Mouse (Mus musculus) MEL (cell line): Measurements from ENCODE around the gene Nhlrc3. TPM values are rescaled to one million over a fixed set of nuclear protein-coding genes. Genes with fewer than 3 reads are reported as not detected.
A peak's percentile ranks its signal among the peaks of the same experiment; 100 is the strongest.

Experiments
- DNase-seq: peaks from one replicate; pipeline ENCODE4 v3.0.0; 2011; ENCODE audit warnings: low read depth, low spot score
- H3K27ac ChIP-seq: 2 replicates; pipeline ENCODE4 v1.5.1; 2012; ENCODE audit warnings: low read depth, mild to moderate bottlenecking, control low read depth, low read length, moderate library complexity; ENCODE audit not compliant: control insufficient read depth
- H3K27me3 ChIP-seq, 2 experiments: fragments of 150-350 bp in 1 of 2; sonication (generic) in 1 of 2; 2 replicates each; pipeline ENCODE4 v1.6.1; 2012; ENCODE audit warnings: low read length in 2 of 2, mild to moderate bottlenecking in 2 of 2, improper control_type of control experiment in 1 of 2, moderate library complexity in 1 of 2; ENCODE audit not compliant: insufficient read depth in 2 of 2, control insufficient read depth in 1 of 2
- H3K36me3 ChIP-seq, 2 experiments: 2 replicates each; pipeline ENCODE4 v1.6.1; 2012 to 2014; ENCODE audit warnings: low read length in 2 of 2, improper control_type of control experiment in 1 of 2, inconsistent platforms in 1 of 2, mild to moderate bottlenecking in 1 of 2; ENCODE audit not compliant: insufficient read depth in 2 of 2, control insufficient read depth in 1 of 2
- H3K4me1 ChIP-seq, 2 experiments: fragments of 150-350 bp in 1 of 2; sonication (generic) in 1 of 2; 2 replicates each; pipeline ENCODE4 v1.6.1; 2012; ENCODE audit warnings: low read length in 2 of 2, improper control_type of control experiment in 1 of 2, mild to moderate bottlenecking in 1 of 2; ENCODE audit not compliant: insufficient read depth in 2 of 2, control insufficient read depth in 1 of 2
- H3K4me3 ChIP-seq, 2 experiments: fragments of 150-350 bp in 1 of 2; sonication (generic) in 1 of 2; 2 replicates each; pipeline ENCODE4 v1.5.1; 2012; ENCODE audit warnings: low read depth in 2 of 2, low read length in 2 of 2, mild to moderate bottlenecking in 2 of 2, moderate library complexity in 2 of 2, control low read depth in 1 of 2, improper control_type of control experiment in 1 of 2; ENCODE audit not compliant: control insufficient read depth in 1 of 2, insufficient read depth in 1 of 2
- H3K79me2 ChIP-seq: 2 replicates; pipeline ENCODE4 v1.6.1; 2012; ENCODE audit warnings: mild to moderate bottlenecking, low read length, moderate library complexity; ENCODE audit not compliant: control insufficient read depth, poor library complexity, insufficient read depth
- H3K9ac ChIP-seq: 2 replicates; pipeline ENCODE4 v1.6.1; 2012; ENCODE audit warnings: low read depth, mild to moderate bottlenecking, control low read depth, low read length, moderate library complexity; ENCODE audit not compliant: control insufficient read depth, poor library complexity, severe bottlenecking
- H3K9me3 ChIP-seq: fragments of 150-350 bp; sonication (generic); replicated peaks from 2 replicates; pipeline ENCODE4 v1.6.1; 2012; ENCODE audit warnings: mild to moderate bottlenecking, low read length, improper control_type of control experiment, moderate library complexity; ENCODE audit not compliant: insufficient read depth
- BHLHE40 ChIP-seq: IDR thresholded peaks from 2 replicates; pipeline ENCODE4 v1.6.1; 2012; ENCODE audit warnings: low read depth, mild to moderate bottlenecking, inconsistent platforms, low read length, improper control_type of control experiment, borderline replicate concordance
- CHD1 ChIP-seq: IDR thresholded peaks from 2 replicates; pipeline ENCODE4 v1.6.1; 2012; ENCODE audit warnings: low read depth, mild to moderate bottlenecking, inconsistent platforms, low read length, improper control_type of control experiment
- CHD2 ChIP-seq: IDR thresholded peaks from 2 replicates; pipeline ENCODE4 v1.6.1; 2011; ENCODE audit warnings: low read length, improper control_type of control experiment
- CTCF ChIP-seq, 3 experiments: IDR thresholded peaks in 2 of 3; conservative IDR thresholded peaks in 1 of 3; 2 replicates each; pipeline ENCODE4 v1.5.1; 2011 to 2012; ENCODE audit warnings: low read length in 3 of 3, low read depth in 2 of 3, mild to moderate bottlenecking in 2 of 3, improper control_type of control experiment in 1 of 3, inconsistent platforms in 1 of 3, mixed read lengths in 1 of 3, moderate library complexity in 1 of 3; ENCODE audit not compliant: control insufficient read depth in 1 of 3, insufficient read depth in 1 of 3, poor library complexity in 1 of 3, severe bottlenecking in 1 of 3
- E2F4 ChIP-seq: IDR thresholded peaks from 2 replicates; pipeline ENCODE4 v1.6.1; 2011; ENCODE audit warnings: low read depth, low read length, improper control_type of control experiment, borderline replicate concordance
- EP300 ChIP-seq, 2 experiments: IDR thresholded peaks; 2 replicates each; pipeline ENCODE4 v1.6.1; 2011; ENCODE audit warnings: improper control_type of control experiment in 2 of 2, low read length in 2 of 2, low read depth in 1 of 2, mild to moderate bottlenecking in 1 of 2
- ETS1 ChIP-seq: IDR thresholded peaks from 2 replicates; pipeline ENCODE4 v1.6.1; 2012; ENCODE audit warnings: low read depth, mild to moderate bottlenecking, inconsistent platforms, low read length, improper control_type of control experiment, moderate library complexity
- GABPA ChIP-seq: IDR thresholded peaks from 2 replicates; pipeline ENCODE4 v1.6.1; 2012; ENCODE audit warnings: low read depth, mild to moderate bottlenecking, inconsistent platforms, low read length, improper control_type of control experiment, moderate library complexity
- JUND ChIP-seq: IDR thresholded peaks from 2 replicates; pipeline ENCODE4 v1.6.1; 2011; ENCODE audit warnings: low read depth, mild to moderate bottlenecking, improper control_type of control experiment, low read length
- MAFK ChIP-seq: IDR thresholded peaks from 2 replicates; pipeline ENCODE4 v1.6.1; 2011; ENCODE audit warnings: low read depth, mild to moderate bottlenecking, low read length, improper control_type of control experiment, borderline replicate concordance
- MAZ ChIP-seq: IDR thresholded peaks from 2 replicates; pipeline ENCODE4 v1.6.1; 2012; ENCODE audit warnings: low read depth, mild to moderate bottlenecking, inconsistent platforms, low read length, improper control_type of control experiment
- MEF2A ChIP-seq: IDR thresholded peaks from 2 replicates; pipeline ENCODE4 v1.6.1; 2014; ENCODE audit warnings: low read depth, mild to moderate bottlenecking, inconsistent platforms, low read length, improper control_type of control experiment; ENCODE audit not compliant: poor library complexity, insufficient replicate concordance, severe bottlenecking; ENCODE audit errors: extremely low read depth
- MXI1 ChIP-seq: IDR thresholded peaks from 2 replicates; pipeline ENCODE4 v1.6.1; 2011; ENCODE audit warnings: mild to moderate bottlenecking, low read depth, low read length, improper control_type of control experiment
- MYB ChIP-seq: IDR thresholded peaks from 2 replicates; pipeline ENCODE4 v1.6.1; 2011; ENCODE audit warnings: mild to moderate bottlenecking, low read depth, low read length, improper control_type of control experiment
- NRF1 ChIP-seq: IDR thresholded peaks from 2 replicates; pipeline ENCODE4 v1.6.1; 2014; ENCODE audit warnings: low read depth, mild to moderate bottlenecking, inconsistent platforms, low read length, improper control_type of control experiment, moderate library complexity; ENCODE audit not compliant: poor library complexity, insufficient read depth, severe bottlenecking
- POLR2A ChIP-seq, 2 experiments: IDR thresholded peaks; 2 replicates each; pipeline ENCODE4 v1.6.1; 2011 to 2012; ENCODE audit warnings: low read length in 2 of 2, mild to moderate bottlenecking in 2 of 2, control low read depth in 1 of 2, improper control_type of control experiment in 1 of 2, low read depth in 1 of 2, moderate library complexity in 1 of 2; ENCODE audit not compliant: control insufficient read depth in 1 of 2, insufficient read depth in 1 of 2, poor library complexity in 1 of 2
- POLR2AphosphoS2 ChIP-seq: IDR thresholded peaks from 2 replicates; pipeline ENCODE4 v1.6.1; 2011; ENCODE audit warnings: low read length, improper control_type of control experiment
- POLR2AphosphoS5 ChIP-seq: IDR thresholded peaks from 2 replicates; pipeline ENCODE4 v1.6.1; 2012; ENCODE audit warnings: low read depth, borderline replicate concordance, mild to moderate bottlenecking, inconsistent platforms, low read length, moderate library complexity, mixed read lengths
- SIN3A ChIP-seq: IDR thresholded peaks from 2 replicates; pipeline ENCODE4 v1.6.1; 2012; ENCODE audit warnings: low read length, improper control_type of control experiment, inconsistent platforms
- SMC3 ChIP-seq: IDR thresholded peaks from 2 replicates; pipeline ENCODE4 v1.6.1; 2011; ENCODE audit warnings: low read depth, low read length, improper control_type of control experiment
- TAL1 ChIP-seq: IDR thresholded peaks from 2 replicates; pipeline ENCODE4 v1.6.1; 2012; ENCODE audit warnings: mild to moderate bottlenecking, inconsistent platforms, low read length, moderate library complexity, mixed read lengths
- TBP ChIP-seq: IDR thresholded peaks from 2 replicates; pipeline ENCODE4 v1.8.0; 2011; ENCODE audit warnings: low read depth, low read length, improper control_type of control experiment
- UBTF ChIP-seq: IDR thresholded peaks from 2 replicates; pipeline ENCODE4 v1.6.1; 2012; ENCODE audit warnings: low read depth, mild to moderate bottlenecking, inconsistent platforms, low read length, improper control_type of control experiment, moderate library complexity, borderline replicate concordance; ENCODE audit not compliant: insufficient read depth
- USF1 ChIP-seq: IDR thresholded peaks from 2 replicates; pipeline ENCODE4 v1.6.1; 2014; ENCODE audit warnings: low read depth, mild to moderate bottlenecking, inconsistent platforms, low read length, improper control_type of control experiment, moderate library complexity
- ZC3H11A ChIP-seq: IDR thresholded peaks from 2 replicates; pipeline ENCODE4 v1.6.1; 2012; ENCODE audit warnings: low read depth, mild to moderate bottlenecking, inconsistent platforms, low read length, improper control_type of control experiment
- ZKSCAN1 ChIP-seq: IDR thresholded peaks from 2 replicates; pipeline ENCODE4 v1.6.1; 2012; ENCODE audit warnings: low read depth, mild to moderate bottlenecking, inconsistent platforms, low read length, improper control_type of control experiment, moderate library complexity
- ZMIZ1 ChIP-seq: IDR thresholded peaks from 2 replicates; pipeline ENCODE4 v1.6.1; 2012; ENCODE audit warnings: low read depth, mild to moderate bottlenecking, inconsistent platforms, low read length, improper control_type of control experiment, moderate library complexity
- polyA plus RNA-seq, 2 experiments: library from polyadenylated mRNA; stranded (reverse) in 1 of 2; unstranded in 1 of 2; fragments of >175 nt in 1 of 2; fragments of >200 nt in 1 of 2; gene quantifications; 2 replicates each; pipeline versions ENCODE4 v1.2.1 to v1.2.4; 2012; ENCODE audit warnings: low replicate concordance in 2 of 2, low read depth in 1 of 2; ENCODE audit not compliant: insufficient read length in 2 of 2, insufficient read depth in 1 of 2, missing spikeins in 1 of 2
- total RNA-seq: library from RNA; depleted of rRNA; stranded (reverse); fragments of 300-350 nt; gene quantifications from 2 replicates; pipeline ENCODE4 v1.2.3, GENCODE M21; 2012

Nhlrc3 gene
- total and polyA plus RNA-seq, 3 experiments = 6.7 to 9.1 TPM; not detected in 1

- peaks cover 0 to 16% of the 10 kb centered on the region in 2 experiments; a peak in 2 of 4 replicates for H3K4me1 ChIP-seq
These were observed 608 bp upstream of the Nhlrc3 start for GRCm38 (mm10) chr3:53463765-53464114.

DNA sequence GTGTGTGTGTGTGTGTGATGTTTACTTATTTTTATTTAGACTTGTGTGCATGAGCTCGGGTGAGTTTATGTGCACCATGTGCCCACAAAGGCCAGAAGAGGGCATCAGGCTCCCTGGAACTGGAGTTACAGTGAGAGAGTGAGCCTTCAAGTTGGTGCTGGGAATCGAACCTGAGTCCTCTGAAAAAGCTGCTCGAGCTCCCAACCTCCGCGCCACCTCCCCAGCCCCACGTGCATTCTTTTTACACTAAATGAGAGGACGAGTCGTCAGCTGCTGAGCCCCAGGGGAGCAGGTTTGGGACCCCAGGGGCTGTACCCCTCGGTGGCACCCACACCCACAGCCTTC lies 459 bp downstream of the Nhlrc3 start:
- TF ChIP-seq USF1 (no peak), NRF1 (no peak), SIN3A (no peak), GABPA (no peak), UBTF (no peak), MEF2A (no peak), SMC3 (0 out of 2 replicates have a peak, but pooled peaks have one; percentile 3), ZC3H11A (no peak), EP300 (IDR thresholded peaks at IDR 0.05; ENCODE audit: low read depth in 1 of 2, low read length in 2 of 2) (no peak), POLR2A (IDR thresholded peaks at IDR 0.05; ENCODE audit: control insufficient read depth in 1 of 2, insufficient read depth in 1 of 2, low read depth in 1 of 2, low read length in 2 of 2, poor library complexity in 1 of 2) (0 out of 4 replicates have a peak, but pooled peaks of 1 of the 2 experiments have one; percentile 18), JUND (no peak), BHLHE40 (no peak), MXI1 (no peak; the same call in 1 of the 2 replicates), CHD1 (no peak), CTCF (IDR thresholded peaks at IDR 0.05 in 2 of 3, conservative IDR thresholded peaks at IDR 0.05 in 1 of 3; ENCODE audit: control insufficient read depth in 1 of 3, insufficient read depth in 1 of 3, low read depth in 2 of 3, low read length in 3 of 3, poor library complexity in 1 of 3, severe bottlenecking in 1 of 3) (peak in 1 of 3 experiments; percentile 24; a peak in 1 of 6 replicates), E2F4 (no peak), ZKSCAN1 (no peak), ZMIZ1 (no peak), TBP (no peak), POLR2AphosphoS2 (no peak)
- Histone ChIP-seq H3K9me3 (no peaks in the 10 kb centered on the region), H3K27me3 (no peaks in the 10 kb centered on the region), H3K36me3 (peaks cover 1 to 21% of the 10 kb centered on the region in 2 experiments), H3K79me2 (peaks cover 52% of the 10 kb centered on the region), H3K27ac (peak overlapping the region; percentile 97), H3K4me3 (peak overlapping the region; percentile 66 to 100), H3K4me1 (peaks cover 0 to 16% of the 10 kb centered on the region in 2 experiments; a peak in 2 of 4 replicates), H3K9ac (peak overlapping the region; percentile 91)
- peak; percentile 71 for DNase-seq

More at GRCm38 (mm10) chr3:53463765-53464114, 608 bp upstream of the Nhlrc3 start:
- peaks cover 1 to 21% of the 10 kb centered on the region in 2 experiments for H3K36me3 ChIP-seq
- no peaks in the 10 kb centered on the region for H3K9me3 ChIP-seq
- H3K79me2 ChIP-seq = peaks cover 57% of the 10 kb centered on the region
- DNase-seq = no peak
- peak overlapping the region; percentile 76 to 98 for H3K4me3 ChIP-seq
- TF ChIP-seq POLR2AphosphoS5 = no peak
- 0 out of 4 replicates have a peak, but pooled peaks of 1 of the 2 experiments have one; percentile 39 for TF ChIP-seq POLR2A (IDR thresholded peaks at IDR 0.05; ENCODE audit: control insufficient read depth in 1 of 2, insufficient read depth in 1 of 2, low read depth in 1 of 2, low read length in 2 of 2, poor library complexity in 1 of 2)
- no peak for TF ChIP-seq JUND
- TF ChIP-seq USF1 = no peak
- no peak for TF ChIP-seq SMC3
- TF ChIP-seq CHD2 = no peak
- no peak for TF ChIP-seq UBTF
- TF ChIP-seq MXI1 = peak; percentile 55
- TF ChIP-seq TAL1 = no peak
- no peak for TF ChIP-seq ZC3H11A
- TF ChIP-seq ETS1 = no peak
- no peak; the same call in 1 of the 2 replicates for TF ChIP-seq SIN3A
- no peak for TF ChIP-seq MAZ
- no peak for TF ChIP-seq MAFK
- no peak for TF ChIP-seq GABPA
- no peak for TF ChIP-seq MYB
- peak overlapping the region; percentile 79 for H3K9ac ChIP-seq
- H3K27me3 ChIP-seq = no peaks in the 10 kb centered on the region
- peak overlapping the region; percentile 17 for H3K27ac ChIP-seq
